9 mouse cellular contexts compared by ENCODE assay signal in the genomic region with DNA sequence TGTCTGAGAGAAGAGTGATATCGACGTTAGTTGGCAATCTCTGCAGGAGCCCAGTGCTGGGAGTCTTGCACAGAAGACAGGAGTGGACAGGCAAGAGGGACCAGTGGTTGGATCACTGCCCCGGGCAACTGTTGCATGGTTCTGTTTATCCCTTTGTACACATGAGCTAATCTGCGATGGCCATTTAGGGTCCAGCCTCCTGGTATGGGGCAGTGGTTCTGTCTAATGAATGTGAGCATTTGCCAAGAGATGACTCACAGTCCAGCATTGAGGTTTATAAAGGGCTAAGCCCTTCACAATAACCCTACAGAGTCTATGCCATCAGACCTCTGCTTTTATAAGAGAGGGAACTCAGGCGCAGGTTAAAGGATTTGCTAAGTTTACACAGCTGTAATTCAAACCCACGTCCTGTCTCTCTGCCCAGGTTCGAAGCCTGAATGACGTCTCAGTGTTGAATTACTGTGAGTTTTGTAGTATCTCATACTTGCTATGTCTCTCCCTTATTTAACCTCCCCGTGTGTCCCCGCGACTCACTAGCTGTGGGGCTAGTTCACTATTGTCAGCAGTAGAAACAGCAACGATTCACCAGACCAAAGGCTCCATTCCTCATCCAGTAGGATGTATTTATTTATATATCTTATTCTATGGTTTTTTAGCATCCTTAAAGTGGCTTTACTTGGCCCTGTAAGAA. TPM values are rescaled to one million over a fixed set of nuclear protein-coding genes. Genes with fewer than 3 reads are reported as not detected.
DNase-seq lines count a peak whose midpoint lies in the region; ATAC-seq lines count a peak whose summit lies in the region.
"Had no signal": no experiment of that assay in that cellular context is flagged by ENCODE, and none has a peak within 500 bp of the region (broad histone marks: within the 10 kb centered on the region; RNA-seq: fewer than 3 reads in every experiment).

No protein-coding gene starts in this region.

- DNase-seq in heart, adult 8-10 months (ENCODE audit: low spot score) = no peak
- DNase-seq in 416B (ENCODE audit: low read depth) = peak; percentile 14
- DNase-seq in cerebellum, postnatal 14 days = peak; percentile 76 to 80
- no peak for DNase-seq in embryo, embryonic 10 days (ENCODE audit: low spot score)
- DNase-seq in left cerebral cortex, postnatal 36 days (ENCODE audit: low spot score in 2 of 2) = no peak

- no peak overlapping the region for H3K4me2 ChIP-seq in heart, embryonic 13.5 days
- no peak overlapping the region for H3K4me2 ChIP-seq in intestine, embryonic 16.5 days (ENCODE audit: low read depth, low read length)
- H3K4me2 ChIP-seq: embryonic facial prominence, embryonic 12.5 days had no signal

- H3K27ac ChIP-seq in heart, embryonic 13.5 days (replicated peaks) = peak overlapping the region; percentile 45
- no peak overlapping the region for H3K27ac ChIP-seq in intestine, embryonic 16.5 days (ENCODE audit: low read length)
- H3K27ac ChIP-seq: embryonic facial prominence, embryonic 12.5 days had no signal

- ATAC-seq in heart, embryonic 13.5 days (ENCODE audit: extremely low read depth, insufficient number of reproducible peaks, low FRiP score, low TSS enrichment) = peak; percentile 14; the same call in 1 of the 2 replicates
- ATAC-seq in intestine, embryonic 16.5 days = peak; percentile 47
- no peak for ATAC-seq in granulocyte monocyte progenitor cell, adult 5-6 weeks (replicated peaks; ENCODE audit: poor library complexity, severe bottlenecking)

- 65% methylated on average over 12 of the region's 12 CpGs for WGBS in heart, embryonic 13.5 days
- 49% methylated on average over 12 of the region's 12 CpGs for WGBS in intestine, embryonic 16.5 days

- H3K27me3 ChIP-seq in heart, embryonic 13.5 days (replicated peaks) = no peaks in the 10 kb centered on the region
- H3K27me3 ChIP-seq in intestine, embryonic 16.5 days (replicated peaks; ENCODE audit: control insufficient read depth, insufficient read depth, low read length) = no peaks in the 10 kb centered on the region
- H3K27me3 ChIP-seq: embryonic facial prominence, embryonic 12.5 days had no signal

- H3K9ac ChIP-seq in heart, embryonic 13.5 days = no peak overlapping the region
- no peak overlapping the region for H3K9ac ChIP-seq in intestine, embryonic 16.5 days (ENCODE audit: low read depth, low read length)
- H3K9ac ChIP-seq: embryonic facial prominence, embryonic 12.5 days had no signal

- intact Hi-C loops in left cerebral cortex, postnatal 36 days (cut with DNase I) = loop anchor here (1.0 to 5.0 kb wide), 3 partner anchors 35 to 361 kb away; no protein-coding TSS in a partner anchor

- H3K4me3 ChIP-seq in heart, embryonic 13.5 days = no peak overlapping the region
- H3K4me3 ChIP-seq in intestine, embryonic 16.5 days (ENCODE audit: low read length) = no peak overlapping the region
- H3K4me3 ChIP-seq: embryonic facial prominence, embryonic 12.5 days had no signal

- peaks cover 18% of the 10 kb centered on the region for H3K4me1 ChIP-seq in heart, embryonic 13.5 days
- no peaks in the 10 kb centered on the region for H3K4me1 ChIP-seq in intestine, embryonic 16.5 days (ENCODE audit: control insufficient read depth, insufficient read depth, low read length)

- H3K36me3 ChIP-seq in heart, embryonic 13.5 days = no peaks in the 10 kb centered on the region
- H3K36me3 ChIP-seq in intestine, embryonic 16.5 days (ENCODE audit: control insufficient read depth, insufficient read depth, low read length) = no peaks in the 10 kb centered on the region
- H3K36me3 ChIP-seq: embryonic facial prominence, embryonic 12.5 days had no signal

- no peaks in the 10 kb centered on the region for H3K9me3 ChIP-seq in heart, embryonic 13.5 days
- H3K9me3 ChIP-seq in intestine, embryonic 16.5 days (ENCODE audit: control insufficient read depth, low read length) = no peaks in the 10 kb centered on the region
- H3K9me3 ChIP-seq: embryonic facial prominence, embryonic 12.5 days had no signal

RNA-seq across cellular contexts. Expression of a gene that starts 37.4 kb away (rescaled TPM):
- 5.4 and 6.0 TPM in 2 replicates for polyA plus RNA-seq in heart, embryonic 13.5 days (2015; fragmentation: Nextera tagmentation; extraction: Ambion mirVana)
- under 1 TPM; 0.16 to 0.56 (median 0.30) TPM for total RNA-seq in heart, adult 8-10 months (2022)
- polyA plus RNA-seq in intestine, embryonic 16.5 days (2015; fragmentation: Nextera tagmentation; extraction: Ambion mirVana) = 1.4 and 1.6 TPM in 2 replicates
- total RNA-seq in left cerebral cortex, postnatal 36 days (2021) = 100 to 1,000 TPM; 112 to 136 TPM
- total RNA-seq in granulocyte monocyte progenitor cell, adult 5-6 weeks (2014; fragmentation: Nextera tagmentation) = 0.47 TPM in 1 of 2 replicates, not detected in the other
- total RNA-seq in granulocyte monocyte progenitor cell, adult 5-6 weeks (2017) = 2.0 and 2.6 TPM in 2 replicates

Comparison
In these comparisons a context has a peak if more than half of its experiments do, and no peak if none do; other contexts are left out.
1. DNase-seq: peak in 416B (single experiment) and cerebellum, postnatal 14 days (2 of 2); none in heart, adult 8-10 months (single experiment), embryo, embryonic 10 days (single experiment) and left cerebral cortex, postnatal 36 days (0 of 2).
2. RNA of a gene that starts 37.4 kb away (total RNA-seq): 112 to 136 TPM in left cerebral cortex, postnatal 36 days; 0.47 to 2.6 TPM in granulocyte monocyte progenitor cell, adult 5-6 weeks and 0.16 to 0.56 TPM in heart, adult 8-10 months; every median in the first group is over 10 times any median in the second.